Mouse (Mus musculus): ENCODE results near the gene Izumo3.
"Not testable (repeated sequence)": the region's sequence is repeated elsewhere in the genome, so short reads cannot be mapped to it uniquely, and the experiment has no call there.

The Izumo3 gene

GRCm38 (mm10) chr4:92147134-92147533 is at the start of gene Izumo3:
Gene Izumo3 (minus strand): TSS chr4:92147234.
- no peak for DNase-seq

GRCm38 (mm10) chr4:92191649-92192048 is 44.6 kb upstream of the Izumo3 start, which contains the start of gene Gm12666:
Gene Gm12666 (minus strand): TSS chr4:92191749.
- DNase-seq: not testable (repeated sequence)

- DNase-seq: no peak
These were observed 5.6 kb upstream of the Izumo3 start for GRCm38 (mm10) chr4:92152646-92153045.

- no peak for DNase-seq
These were observed 35.5 kb downstream of the Izumo3 start for GRCm38 (mm10) chr4:92111390-92111988.

GRCm38 (mm10) chr4:92097386-92097785 is 49.6 kb downstream of the Izumo3 start:
- no peak for DNase-seq

- DNase-seq: no peak
These were observed 51.1 kb downstream of the Izumo3 start for GRCm38 (mm10) chr4:92095951-92096350.
